Mouse (Mus musculus) kidney, adult 8-10 months (tissue): ENCODE data around the gene 2310011J03Rik.

Experiments used
- DNase-seq, 2 experiments: peaks; one replicate each; pipeline ENCODE4 v3.0.0; 2022

Gene 2310011J03Rik

GRCm38 (mm10) chr10:80314494-80315001, 5.8 kb downstream of the 2310011J03Rik start:
- DNase-seq, result no peak

- no peak for DNase-seq
Observed at GRCm38 (mm10) chr10:80313627-80314201, 6.6 kb downstream of the 2310011J03Rik start.

GRCm38 (mm10) chr10:80312586-80313504, 7.5 kb downstream of the 2310011J03Rik start:
- no peak for DNase-seq

GRCm38 (mm10) chr10:80311560-80311959, 8.8 kb downstream of the 2310011J03Rik start:
- no peak for DNase-seq

GRCm38 (mm10) chr10:80304862-80305261, 15.5 kb downstream of the 2310011J03Rik start:
- peak in 1 of 2 experiments; percentile 56 for DNase-seq

GRCm38 (mm10) chr10:80304458-80304857, 15.9 kb downstream of the 2310011J03Rik start:
- no peak for DNase-seq

GRCm38 (mm10) chr10:80302471-80302881, 17.9 kb downstream of the 2310011J03Rik start:
- DNase-seq, result peak; percentile 60 to 69

- DNase-seq, result no peak
Observed at GRCm38 (mm10) chr10:80302082-80302355, 18.3 kb downstream of the 2310011J03Rik start.

- no peak for DNase-seq
Observed at GRCm38 (mm10) chr10:80301256-80302081, 18.9 kb downstream of the 2310011J03Rik start.

- no peak for DNase-seq
Observed at GRCm38 (mm10) chr10:80300672-80301181, 19.6 kb downstream of the 2310011J03Rik start.

- DNase-seq, result no peak
Observed at GRCm38 (mm10) chr10:80299824-80300223, 20.5 kb downstream of the 2310011J03Rik start.

GRCm38 (mm10) chr10:80299301-80299700, 21.0 kb downstream of the 2310011J03Rik start:
- DNase-seq, result no peak

GRCm38 (mm10) chr10:80298571-80299281, 21.6 kb downstream of the 2310011J03Rik start:
- DNase-seq, result no peak

- no peak for DNase-seq
Observed at GRCm38 (mm10) chr10:80297526-80298133, 22.7 kb downstream of the 2310011J03Rik start.

- DNase-seq, result no peak
Observed at GRCm38 (mm10) chr10:80296824-80297223, 23.5 kb downstream of the 2310011J03Rik start.

GRCm38 (mm10) chr10:80295618-80296425, 24.5 kb downstream of the 2310011J03Rik start, which contains the start of gene Apc2:
Gene Apc2 (plus strand): TSS chr10:80295977.
- DNase-seq, result peak; percentile 66 to 81

- DNase-seq, result no peak
Observed at GRCm38 (mm10) chr10:80294788-80295303, 25.5 kb downstream of the 2310011J03Rik start.

GRCm38 (mm10) chr10:80294311-80294710, 26.0 kb downstream of the 2310011J03Rik start:
- DNase-seq, result no peak

GRCm38 (mm10) chr10:80293325-80293724, 27.0 kb downstream of the 2310011J03Rik start:
- no peak for DNase-seq
